Mouse (Mus musculus) liver, postnatal 0 days (tissue): ENCODE results near the gene Pbdc1.

Experiments used
- CTCF ChIP-seq: sonication (generic); IDR thresholded peaks from 2 replicates; pipeline ENCODE4 v1.5.1; 2016; ENCODE audit warnings: antibody characterized with exemption, low read depth
- EP300 ChIP-seq: IDR thresholded peaks from 2 replicates; pipeline ENCODE4 v1.6.1; 2016; ENCODE audit warnings: antibody characterized with exemption, low read depth, mild to moderate bottlenecking

DNA sequence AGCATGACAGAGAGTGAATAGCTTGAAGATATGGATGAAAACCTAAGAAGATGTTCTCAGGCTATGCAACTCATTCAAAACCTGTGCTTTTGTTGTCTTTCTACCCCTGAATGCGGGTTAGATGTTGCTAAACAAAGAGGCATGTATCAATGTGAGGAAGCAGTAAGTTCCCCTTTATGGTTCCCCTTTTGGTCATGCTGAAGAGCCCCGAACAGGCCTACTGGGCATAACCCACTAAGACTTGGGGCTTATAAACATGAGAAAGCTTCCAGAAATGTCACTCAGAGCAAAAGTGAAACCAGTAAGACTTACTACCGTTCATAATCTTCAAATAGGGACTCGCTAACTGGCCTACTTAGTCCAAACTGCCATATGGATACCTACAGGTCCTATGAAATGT, 14.8 kb upstream of the Pbdc1 start:
- no peak for TF ChIP-seq CTCF
- TF ChIP-seq EP300, result no peak
